Mouse (Mus musculus) forebrain, embryonic 16.5 days (tissue): ENCODE measurements around the gene D11Wsu47e. TPM values are rescaled to one million over a fixed set of nuclear protein-coding genes. Genes with fewer than 3 reads are reported as not detected.

Experiments
- ATAC-seq: fragments of 200-750 bp; cut with Nextera tagmentation; 2 replicates; pipeline ENCODE4 v1.8.0; 2017; ENCODE audit warnings: mild to moderate bottlenecking, moderate library complexity
- H3K27ac ChIP-seq: fragments of 300-500 bp; sonication (generic); 2 replicates; pipeline ENCODE4 v1.5.1; 2014; ENCODE audit warnings: low read length, control low read depth
- H3K27me3 ChIP-seq: fragments of 300-500 bp; sonication (generic); replicated peaks from 2 replicates; pipeline ENCODE4 v1.6.1; 2014; ENCODE audit warnings: low read length; ENCODE audit not compliant: control insufficient read depth, insufficient read depth
- H3K36me3 ChIP-seq: fragments of 300-500 bp; sonication (generic); 2 replicates; pipeline ENCODE4 v1.6.1; 2014; ENCODE audit not compliant: control insufficient read depth, insufficient read depth
- H3K4me1 ChIP-seq: fragments of 300-500 bp; sonication (generic); replicated peaks from 2 replicates; pipeline ENCODE4 v1.6.1; 2014; ENCODE audit warnings: low read length; ENCODE audit not compliant: control insufficient read depth, insufficient read depth
- H3K4me2 ChIP-seq: fragments of 300-500 bp; sonication (generic); 2 replicates; pipeline ENCODE4 v1.6.1; 2014; ENCODE audit warnings: mild to moderate bottlenecking, low read length, control low read depth
- H3K4me3 ChIP-seq: fragments of 300-500 bp; sonication (generic); replicated peaks from 2 replicates; pipeline ENCODE4 v1.5.1; 2014; ENCODE audit warnings: mild to moderate bottlenecking, low read length, control low read depth
- H3K9ac ChIP-seq: fragments of 300-500 bp; sonication (generic); replicated peaks from 2 replicates; pipeline ENCODE4 v1.6.1; 2014; ENCODE audit warnings: low read depth, low read length, control low read depth
- H3K9me3 ChIP-seq: fragments of 300-500 bp; sonication (generic); 2 replicates; pipeline ENCODE4 v1.6.1; 2016; ENCODE audit warnings: low read length; ENCODE audit not compliant: control insufficient read depth
- WGBS: fragments of 180-500 bp; shearing (Covaris S2); extraction: QIAGEN DNeasy Blood & Tissue Kit; methylation state at CpG from one replicate; pipeline ENCODE4 v1.1.7; 2014; 5-methylcytosine and 5-hydroxymethylcytosine counted together
- polyA plus RNA-seq: library from polyadenylated mRNA; unstranded; fragments of >200 nt; fragmentation: Nextera tagmentation; extraction: Ambion mirVana; gene quantifications from 2 replicates; pipeline ENCODE4 v1.2.1, GENCODE M21; 2015

Gene D11Wsu47e
- polyA plus RNA-seq, 1 experiment from 2014 or later = 24.4 TPM

DNA sequence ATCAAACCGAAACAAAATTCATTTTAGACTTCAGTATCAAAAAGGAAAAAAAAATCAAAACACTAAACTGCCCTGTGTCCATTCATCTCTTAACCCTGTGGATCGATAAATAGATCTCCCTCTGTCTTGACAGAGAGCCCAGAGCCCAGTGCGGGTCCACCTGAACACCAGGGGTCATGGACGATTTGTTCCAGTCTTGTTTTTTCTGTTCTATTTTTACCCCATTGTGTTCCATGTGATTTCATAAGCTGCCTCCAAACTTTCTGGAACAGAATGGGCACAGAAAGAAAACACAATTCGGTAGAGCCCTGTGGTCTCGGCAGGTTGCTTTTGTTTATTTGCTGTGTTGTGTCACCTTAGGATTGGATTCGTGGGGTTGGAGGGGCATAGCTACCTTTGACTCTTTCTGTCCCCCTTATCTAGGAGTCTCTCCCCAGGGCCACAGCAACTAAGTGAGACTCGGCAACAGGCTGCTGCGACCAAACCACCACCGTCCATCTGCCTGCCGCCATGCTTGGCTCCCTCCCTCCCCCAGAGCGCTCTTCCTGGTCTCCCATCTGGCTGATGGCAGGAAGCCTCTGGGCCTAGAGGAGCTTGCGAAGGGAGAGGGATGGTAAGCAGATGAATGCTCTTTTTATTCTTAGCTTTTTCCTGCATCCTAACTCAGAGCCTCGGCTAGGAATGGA, 38.3 kb downstream of the D11Wsu47e start:
- H3K4me3 ChIP-seq = no peak overlapping the region
- peaks cover 21% of the 10 kb centered on the region for H3K4me1 ChIP-seq
- no peak overlapping the region for H3K27ac ChIP-seq
- no peaks in the 10 kb centered on the region for H3K27me3 ChIP-seq
- 67% methylated on average over 14 of the region's 14 CpGs for WGBS
- H3K4me2 ChIP-seq = no peak overlapping the region
- ATAC-seq = 0 out of 2 replicates have a peak, but pooled peaks have one; percentile 43
- H3K9ac ChIP-seq = no peak overlapping the region
- no peaks in the 10 kb centered on the region for H3K9me3 ChIP-seq
- H3K36me3 ChIP-seq = peaks cover 11% of the 10 kb centered on the region

DNA sequence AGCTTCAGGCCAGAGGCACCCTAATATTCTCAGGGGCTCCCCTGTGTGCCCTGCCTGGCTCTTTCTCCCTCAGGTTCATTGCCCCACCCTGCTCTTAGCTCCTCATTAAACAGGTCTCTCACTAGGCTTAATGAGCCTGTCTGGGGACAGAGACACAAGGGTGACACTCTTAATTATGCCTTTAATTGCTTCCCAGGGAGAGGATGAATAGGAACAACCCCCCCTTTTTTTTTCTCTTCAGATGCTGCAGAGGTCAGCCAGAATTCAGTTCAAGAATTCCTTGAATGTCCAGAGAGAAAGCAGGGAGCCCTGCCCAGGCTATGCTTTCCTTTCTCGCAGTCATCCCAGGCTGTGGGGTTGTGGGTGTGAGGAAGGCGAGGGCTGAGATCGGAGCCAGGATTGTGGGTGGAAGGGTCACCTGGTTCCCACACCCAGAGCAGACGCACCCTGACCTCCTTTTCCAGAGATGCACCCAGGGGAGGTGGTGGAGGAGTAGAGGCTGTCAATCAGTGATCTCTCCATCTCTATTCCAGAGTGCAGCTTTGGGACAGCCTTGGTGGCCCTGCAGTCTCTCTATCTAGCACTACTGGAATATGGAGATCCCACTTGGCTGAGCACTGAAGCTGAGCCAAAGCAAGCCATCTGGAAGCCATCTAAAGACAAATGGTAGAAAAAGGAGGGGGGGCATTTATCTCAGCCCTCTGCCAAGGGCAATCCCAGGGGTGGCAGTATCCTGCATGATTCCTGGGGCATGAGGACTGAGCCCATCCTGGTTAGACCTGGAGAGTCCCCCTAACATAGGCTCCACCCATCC, 41.2 kb downstream of the D11Wsu47e start:
- Histone ChIP-seq H3K4me2 (no peak overlapping the region), H3K9ac (no peak overlapping the region), H3K36me3 (peaks cover 21% of the 10 kb centered on the region), H3K27ac (peak overlapping the region; percentile 34), H3K9me3 (no peaks in the 10 kb centered on the region), H3K4me1 (peaks cover 30% of the 10 kb centered on the region), H3K4me3 (no peak overlapping the region), H3K27me3 (no peaks in the 10 kb centered on the region)
- 50% methylated on average over 4 of the region's 4 CpGs for WGBS
- ATAC-seq = peak; percentile 41; the same call in 1 of the 2 replicates

DNA sequence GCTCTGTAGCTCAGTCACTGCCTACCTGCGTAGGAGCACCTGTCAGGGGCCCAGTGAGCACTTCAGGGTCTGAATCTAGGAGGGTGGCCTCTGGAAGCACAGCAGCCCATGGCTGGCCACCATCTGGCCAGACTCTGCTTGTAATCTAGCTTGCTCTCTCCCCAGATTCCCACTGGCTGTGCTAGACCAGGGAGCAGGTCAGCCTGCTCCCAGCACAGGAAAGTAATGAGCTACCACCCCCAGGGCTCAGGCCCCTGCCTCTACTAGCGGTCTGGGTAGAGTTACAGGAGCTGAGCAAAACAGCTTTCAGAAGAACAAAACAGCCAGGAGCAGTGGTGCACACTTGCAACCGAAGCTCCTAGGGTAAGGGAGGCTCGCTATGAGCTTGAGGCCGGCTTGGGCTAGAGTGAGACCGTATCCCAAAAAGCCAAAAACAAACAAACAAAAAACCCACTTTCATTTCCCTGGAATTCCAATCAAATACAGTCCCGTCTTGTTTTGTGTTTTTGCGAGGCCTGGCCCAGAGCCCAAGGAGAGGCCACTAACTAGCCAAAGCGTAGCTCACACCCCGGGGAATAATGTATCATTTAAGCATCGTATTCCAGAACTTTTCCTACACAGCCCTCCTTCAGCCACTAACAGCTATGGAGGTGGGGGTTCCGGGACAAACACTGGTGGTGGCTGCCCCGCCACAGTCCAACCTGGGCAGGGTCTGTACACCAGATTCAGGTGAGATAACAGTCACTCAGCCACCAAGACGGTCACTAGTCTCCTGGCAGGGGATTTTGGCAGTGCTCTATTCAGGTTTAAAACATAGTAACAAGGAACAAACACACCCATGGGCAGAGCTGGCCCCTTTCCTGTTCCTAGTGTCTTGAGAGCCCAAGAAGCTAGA, 43.0 kb downstream of the D11Wsu47e start:
- Histone ChIP-seq H3K4me3 (no peak overlapping the region), H3K36me3 (peaks cover 21% of the 10 kb centered on the region), H3K27ac (no peak overlapping the region), H3K9me3 (no peaks in the 10 kb centered on the region), H3K9ac (no peak overlapping the region), H3K4me1 (peaks cover 30% of the 10 kb centered on the region), H3K27me3 (no peaks in the 10 kb centered on the region), H3K4me2 (no peak overlapping the region)
- 62% methylated on average over 14 of the region's 14 CpGs for WGBS
- ATAC-seq = no peak

DNA sequence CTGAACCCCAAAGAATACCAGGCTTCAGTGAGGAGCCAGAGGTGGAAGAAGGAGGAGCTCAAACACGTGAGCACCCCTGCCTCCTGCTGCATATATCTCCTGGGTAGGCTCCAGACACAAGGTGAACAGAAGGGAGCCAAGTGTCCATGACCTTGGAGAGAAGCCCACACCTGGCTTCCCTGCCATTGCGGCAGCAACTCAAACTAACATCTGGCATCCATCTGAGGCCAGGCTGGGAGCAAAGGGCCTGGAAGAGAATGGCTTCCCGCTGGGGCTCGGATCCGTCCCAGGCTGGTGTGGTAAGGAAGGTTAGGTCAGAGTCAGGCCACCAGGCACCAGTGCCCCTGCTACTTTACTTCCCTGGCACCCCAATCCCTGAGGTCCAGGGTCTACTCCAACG, 43.8 kb downstream of the D11Wsu47e start:
- Histone ChIP-seq H3K9ac (no peak overlapping the region), H3K4me1 (peaks cover 26% of the 10 kb centered on the region), H3K9me3 (no peaks in the 10 kb centered on the region), H3K4me2 (no peak overlapping the region), H3K4me3 (no peak overlapping the region), H3K27ac (no peak overlapping the region), H3K36me3 (peaks cover 21% of the 10 kb centered on the region), H3K27me3 (no peaks in the 10 kb centered on the region)
- no peak for ATAC-seq
- WGBS = 80% methylated on average over 6 of the region's 6 CpGs

DNA sequence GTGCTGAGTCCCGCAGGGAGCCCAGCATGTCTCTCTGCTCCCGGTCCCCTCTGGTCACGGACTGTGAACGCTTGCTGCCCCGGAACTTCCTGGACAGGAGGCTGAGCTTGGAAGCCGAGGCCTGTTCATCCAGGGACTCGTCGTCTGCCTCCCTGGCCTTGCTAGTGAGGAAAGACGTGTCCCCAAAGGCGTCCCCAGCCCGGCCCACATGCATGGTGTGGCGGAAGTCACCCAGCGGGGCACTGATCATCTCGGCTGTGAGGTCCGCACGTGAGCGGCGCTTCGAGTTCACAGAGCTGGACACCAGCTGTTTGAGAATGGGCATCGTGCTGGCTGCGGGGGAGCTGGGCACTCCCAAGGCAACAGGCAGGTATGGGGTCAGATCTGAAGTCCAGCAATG, 45.0 kb downstream of the D11Wsu47e start:
- peaks cover 29% of the 10 kb centered on the region for H3K4me1 ChIP-seq
- no peak overlapping the region for H3K4me3 ChIP-seq
- 87% methylated on average over 21 of the region's 21 CpGs for WGBS
- no peaks in the 10 kb centered on the region for H3K27me3 ChIP-seq
- H3K4me2 ChIP-seq = no peak overlapping the region
- no peaks in the 10 kb centered on the region for H3K9me3 ChIP-seq
- no peak overlapping the region for H3K9ac ChIP-seq
- H3K36me3 ChIP-seq = peaks cover 21% of the 10 kb centered on the region
- no peak overlapping the region for H3K27ac ChIP-seq
- no peak for ATAC-seq

DNA sequence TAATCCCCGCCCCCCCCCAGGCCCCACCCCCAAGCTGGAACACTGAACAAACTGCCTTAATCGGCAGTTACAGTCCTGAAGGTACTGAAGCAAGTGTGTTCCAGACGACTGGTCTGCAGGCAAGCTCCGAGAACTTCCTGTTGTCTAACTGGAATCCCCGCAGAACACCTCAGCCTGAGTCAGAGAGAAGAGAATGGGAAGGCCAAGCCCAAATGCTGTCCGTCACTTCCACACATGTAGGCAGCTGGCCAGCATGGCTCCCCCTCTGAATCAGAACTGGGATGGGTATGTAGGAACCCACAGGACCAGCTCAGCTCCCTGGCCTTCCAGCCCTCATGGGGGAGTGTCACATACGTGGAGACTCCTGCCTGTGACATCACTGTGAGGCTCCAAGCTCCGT, 45.7 kb downstream of the D11Wsu47e start:
- Histone ChIP-seq H3K36me3 (peaks cover 19% of the 10 kb centered on the region), H3K27me3 (no peaks in the 10 kb centered on the region), H3K9me3 (no peaks in the 10 kb centered on the region), H3K4me3 (no peak overlapping the region), H3K4me1 (peaks cover 29% of the 10 kb centered on the region), H3K9ac (no peak overlapping the region), H3K27ac (no peak overlapping the region), H3K4me2 (no peak overlapping the region)
- WGBS = 69% methylated on average over 8 of the region's 8 CpGs
- no peak for ATAC-seq

DNA sequence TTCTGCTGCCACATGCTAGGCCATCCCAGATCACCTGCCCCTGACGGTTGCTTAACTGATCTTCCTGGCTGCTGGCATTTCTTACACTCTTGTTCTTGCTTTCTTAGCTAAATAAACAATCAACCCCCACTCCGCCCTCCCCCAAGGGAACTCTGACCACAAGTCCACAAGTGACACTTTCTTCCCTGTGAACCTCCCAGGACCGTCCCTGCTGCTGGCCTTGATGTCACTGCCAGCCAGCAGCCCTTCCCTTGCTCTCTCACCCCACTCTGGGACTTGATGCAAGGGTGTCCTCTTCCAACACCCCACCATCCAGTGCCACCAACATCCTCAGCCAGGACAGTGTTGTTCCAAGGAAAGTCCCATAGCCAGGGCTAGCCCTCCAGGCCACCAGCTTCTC, 46.7 kb downstream of the D11Wsu47e start:
- Histone ChIP-seq H3K36me3 (peaks cover 18% of the 10 kb centered on the region), H3K9me3 (no peaks in the 10 kb centered on the region), H3K9ac (no peak overlapping the region), H3K27me3 (no peaks in the 10 kb centered on the region), H3K4me3 (no peak overlapping the region), H3K4me1 (peaks cover 19% of the 10 kb centered on the region), H3K27ac (no peak overlapping the region), H3K4me2 (no peak overlapping the region)
- WGBS = 84% methylated on average over 3 of the region's 3 CpGs
- ATAC-seq = no peak

DNA sequence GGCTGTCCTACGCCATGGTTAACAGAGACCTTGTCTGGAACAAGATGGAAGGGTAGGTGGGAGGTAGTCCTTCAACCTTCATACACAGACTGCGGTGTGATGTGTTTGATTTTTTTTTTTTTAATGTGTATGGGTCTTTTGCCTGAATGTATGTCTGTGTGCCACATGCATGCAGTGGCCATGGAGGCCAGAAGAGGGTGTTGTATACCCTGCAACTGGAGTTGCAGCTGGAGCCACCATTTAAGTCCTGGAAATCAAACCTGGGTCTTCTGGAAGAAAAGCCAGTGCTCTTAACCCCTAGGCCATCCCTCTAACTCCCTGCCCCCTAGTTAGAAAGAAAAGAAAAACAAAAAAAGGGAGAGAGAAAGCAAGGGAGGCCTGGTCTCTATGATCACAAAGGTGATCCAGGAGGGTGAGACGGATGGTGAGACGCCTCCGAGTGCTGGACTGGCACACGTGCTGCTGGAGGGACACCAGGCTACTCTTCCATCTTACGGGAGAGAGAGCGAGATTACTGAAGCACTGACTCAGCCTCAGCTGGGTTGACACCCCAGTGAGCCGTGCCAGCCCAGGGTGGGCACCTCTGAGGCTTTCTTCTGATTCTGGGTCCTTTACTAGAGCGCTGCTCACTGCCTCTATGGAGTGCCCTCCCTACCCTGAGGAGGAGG, 47.9 kb downstream of the D11Wsu47e start:
- no peaks in the 10 kb centered on the region for H3K9me3 ChIP-seq
- H3K27ac ChIP-seq = no peak overlapping the region
- H3K9ac ChIP-seq = no peak overlapping the region
- WGBS = 95% methylated on average over 10 of the region's 10 CpGs
- no peak for ATAC-seq
- no peak overlapping the region for H3K4me2 ChIP-seq
- peaks cover 16% of the 10 kb centered on the region for H3K4me1 ChIP-seq
- H3K36me3 ChIP-seq = peaks cover 14% of the 10 kb centered on the region
- H3K27me3 ChIP-seq = no peaks in the 10 kb centered on the region
- no peak overlapping the region for H3K4me3 ChIP-seq
